Mouse (Mus musculus) heart, embryonic 11.5 days (tissue): Measurements from ENCODE around the gene Armcx3. TPM values are rescaled to one million over a fixed set of nuclear protein-coding genes. Genes with fewer than 3 reads are reported as not detected.
"Not testable (repeated sequence)": the region's sequence is repeated elsewhere in the genome, so short reads cannot be mapped to it uniquely, and the experiment has no call there.

Experiments used
- ATAC-seq: fragments of 200-750 bp; cut with Nextera tagmentation; replicated peaks from 2 replicates; pipeline ENCODE4 v1.8.0; 2017; ENCODE audit warnings: moderate library complexity; ENCODE audit not compliant: insufficient number of reproducible peaks, low FRiP score, low TSS enrichment
- H3K27ac ChIP-seq: fragments of 300-500 bp; sonication (generic); 2 replicates; pipeline ENCODE4 v1.5.1; 2014; ENCODE audit warnings: mild to moderate bottlenecking, low read depth, low read length
- H3K27me3 ChIP-seq: fragments of 300-500 bp; sonication (generic); 2 replicates; pipeline ENCODE4 v1.6.1; 2014; ENCODE audit warnings: mild to moderate bottlenecking, low read length, mixed read lengths; ENCODE audit not compliant: control insufficient read depth, insufficient read depth
- H3K36me3 ChIP-seq: fragments of 300-500 bp; sonication (generic); 2 replicates; pipeline ENCODE4 v1.6.1; 2014; ENCODE audit warnings: mild to moderate bottlenecking, low read length, moderate library complexity, mixed read lengths; ENCODE audit not compliant: control insufficient read depth, insufficient read depth
- H3K4me1 ChIP-seq: fragments of 300-500 bp; sonication (generic); 2 replicates; pipeline ENCODE4 v1.6.1; 2014; ENCODE audit warnings: low read length; ENCODE audit not compliant: control insufficient read depth, insufficient read depth
- H3K4me2 ChIP-seq: fragments of 300-500 bp; sonication (generic); 2 replicates; pipeline ENCODE4 v1.6.1; 2014; ENCODE audit warnings: mild to moderate bottlenecking, moderate library complexity
- H3K4me3 ChIP-seq: fragments of 300-500 bp; sonication (generic); 2 replicates; pipeline ENCODE4 v1.5.1; 2014; ENCODE audit warnings: low read depth, low read length
- H3K9ac ChIP-seq: fragments of 300-500 bp; sonication (generic); 2 replicates; pipeline ENCODE4 v1.6.1; 2014; ENCODE audit warnings: mild to moderate bottlenecking, low read depth, low read length, moderate library complexity
- H3K9me3 ChIP-seq: fragments of 300-500 bp; sonication (generic); replicated peaks from 2 replicates; pipeline ENCODE4 v1.6.1; 2016; ENCODE audit warnings: low read length; ENCODE audit not compliant: control insufficient read depth
- WGBS: fragments of 180-500 bp; shearing (Covaris S2); extraction: QIAGEN DNeasy Blood & Tissue Kit; methylation state at CpG from one replicate; pipeline ENCODE4 v1.1.7; 2014; ENCODE audit not compliant: insufficient replicate concordance; 5-methylcytosine and 5-hydroxymethylcytosine counted together
- polyA plus RNA-seq: library from polyadenylated mRNA; unstranded; fragments of >200 nt; fragmentation: Nextera tagmentation; extraction: Ambion mirVana; gene quantifications from 2 replicates; pipeline ENCODE4 v1.2.1, GENCODE M21; 2014

The Armcx3 gene
- polyA plus RNA-seq, 1 experiment from 2014 or later, result 82.0 TPM

DNA sequence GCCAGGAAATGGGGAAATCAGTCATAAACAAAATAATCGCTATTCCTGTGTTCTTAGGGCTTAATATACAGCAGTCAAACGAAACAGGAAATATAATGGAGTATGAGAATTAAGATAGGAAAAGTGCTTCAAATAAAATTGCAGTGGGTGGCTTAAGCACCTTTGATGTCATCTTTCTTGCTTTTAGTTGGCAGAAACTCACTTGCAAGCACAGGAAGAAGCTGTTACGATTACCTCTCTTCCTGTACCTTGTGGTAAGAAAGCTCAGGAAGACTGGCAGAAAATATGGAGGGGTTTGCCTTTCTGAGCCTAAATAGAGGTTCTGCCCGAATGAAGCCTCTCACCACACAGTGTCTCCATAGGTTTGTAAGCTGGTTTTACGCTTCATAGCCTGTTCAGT lies 14.5 kb upstream of the Armcx3 start:
- 69% methylated on average over 5 of the region's 5 CpGs for WGBS
- no peaks in the 10 kb centered on the region for H3K9me3 ChIP-seq
- ATAC-seq, result no peak
- no peak overlapping the region for H3K9ac ChIP-seq
- H3K4me2 ChIP-seq, result no peak overlapping the region
- H3K27me3 ChIP-seq, result no peaks in the 10 kb centered on the region
- H3K4me1 ChIP-seq, result no peaks in the 10 kb centered on the region
- H3K27ac ChIP-seq, result no peak overlapping the region
- no peak overlapping the region for H3K4me3 ChIP-seq
- no peaks in the 10 kb centered on the region for H3K36me3 ChIP-seq

DNA sequence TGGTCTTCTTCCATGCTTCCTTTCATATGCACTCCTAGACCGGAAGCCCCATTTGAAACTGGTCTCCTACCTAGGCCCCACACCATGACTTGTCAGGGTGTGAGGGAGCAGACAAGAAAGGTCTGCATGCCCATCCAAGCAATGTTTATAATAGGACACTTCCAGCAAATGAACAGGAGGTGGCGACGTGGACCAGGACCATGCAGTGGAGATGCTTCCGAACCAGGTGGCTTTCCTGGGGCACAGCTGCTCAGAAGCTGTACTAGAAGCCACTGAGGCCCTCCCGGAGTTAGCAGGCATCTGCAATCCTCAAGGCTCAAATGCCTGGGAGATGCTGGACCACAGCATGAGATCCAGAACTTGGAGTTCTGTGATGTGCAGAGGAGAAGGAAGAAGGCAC lies 9.9 kb upstream of the Armcx3 start:
- WGBS, result 23% methylated on average over 5 of the region's 5 CpGs
- H3K27me3 ChIP-seq, result peaks cover 3% of the 10 kb centered on the region; the same call in 1 of the 2 replicates
- ATAC-seq, result no peak

DNA sequence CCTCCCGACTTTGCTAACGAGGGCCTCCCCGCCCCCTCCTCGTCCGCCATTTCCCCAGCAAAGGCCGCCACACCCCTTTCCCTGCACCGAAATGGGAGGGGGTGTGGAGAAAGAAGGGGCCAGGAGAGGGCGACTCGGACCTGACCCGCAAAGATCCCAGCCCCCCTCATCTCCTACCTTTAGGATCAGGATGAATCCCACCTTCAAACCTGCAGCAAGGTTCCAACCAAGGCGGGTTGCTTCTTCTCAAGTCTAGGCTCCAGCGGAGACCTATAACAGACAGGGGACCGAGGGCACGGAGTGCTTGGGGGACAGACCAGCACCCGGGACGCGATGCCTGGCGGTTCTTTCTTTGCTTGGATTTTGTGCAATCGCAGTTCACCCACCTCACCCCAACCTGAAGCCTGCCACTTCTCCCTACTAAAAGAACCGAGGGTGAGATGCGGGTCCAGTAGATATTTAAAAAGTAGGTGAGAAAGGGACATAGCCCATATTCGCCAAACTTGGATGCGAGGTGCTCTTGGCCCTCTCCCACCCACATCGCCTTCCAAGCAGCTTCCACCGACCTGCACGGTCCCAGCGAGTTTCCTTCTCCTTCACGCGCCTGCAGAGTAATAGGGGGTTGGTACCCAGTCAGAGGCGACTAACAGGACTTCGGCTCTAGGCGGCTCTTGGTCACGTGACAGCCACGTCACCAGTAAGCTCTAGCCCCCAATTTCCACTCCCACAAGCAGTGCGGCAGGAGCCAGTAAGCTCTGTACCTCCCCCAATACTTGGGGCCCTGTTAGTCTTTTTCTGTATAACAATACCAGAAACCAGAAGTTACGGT lies 5.4 kb upstream of the Armcx3 start, which contains the start of gene Armcx6:
Gene Armcx6 (minus strand): TSS at position 654 of the 829 bp plus-strand sequence.
- peak; percentile 89 for ATAC-seq
- no peaks in the 10 kb centered on the region for H3K36me3 ChIP-seq
- peak within 1 kb of the TSS; percentile 57 for H3K4me3 ChIP-seq
- H3K27ac ChIP-seq, result peak within 1 kb of the TSS; percentile 77
- H3K4me2 ChIP-seq, result peak within 1 kb of the TSS; percentile 68
- WGBS, result 17% methylated on average over 36 of the region's 36 CpGs
- peak within 1 kb of the TSS; percentile 69 for H3K9ac ChIP-seq
- no peaks in the 10 kb centered on the region for H3K9me3 ChIP-seq
- peaks cover 3% of the 10 kb centered on the region; the same call in 1 of the 2 replicates for H3K27me3 ChIP-seq
- no peaks in the 10 kb centered on the region for H3K4me1 ChIP-seq

More for the DNA sequence above, 9.9 kb upstream of the Armcx3 start:
- Histone ChIP-seq H3K9me3 (no peaks in the 10 kb centered on the region), H3K9ac (no peak overlapping the region), H3K36me3 (no peaks in the 10 kb centered on the region), H3K4me2 (no peak overlapping the region), H3K27ac (no peak overlapping the region), H3K4me1 (no peaks in the 10 kb centered on the region), H3K4me3 (no peak overlapping the region)

DNA sequence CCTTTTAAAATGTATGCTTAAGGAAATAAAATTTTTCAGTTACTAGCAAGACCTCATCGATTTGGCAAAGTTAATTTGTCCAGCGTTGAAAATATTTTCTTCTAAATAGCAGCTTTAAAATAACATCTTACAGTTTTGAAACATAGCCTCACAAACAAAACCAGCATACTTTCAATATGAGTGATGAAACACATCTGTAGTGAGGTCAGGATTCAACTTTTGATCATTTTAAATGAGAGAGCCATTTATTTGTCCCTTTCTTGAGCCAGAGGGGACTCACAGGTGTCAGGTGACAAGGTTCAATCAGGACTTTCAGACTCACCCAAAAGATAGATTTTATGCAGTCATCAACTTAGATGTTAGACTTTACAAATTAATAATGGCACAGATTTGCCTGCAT lies 4.5 kb upstream of the Armcx3 start:
- WGBS, result 47% methylated on average over 2 of the region's 2 CpGs
- Histone ChIP-seq H3K4me2 (no peak overlapping the region), H3K27ac (peak overlapping the region; percentile 57), H3K9ac (no peak overlapping the region), H3K36me3 (no peaks in the 10 kb centered on the region), H3K27me3 (peaks cover 3% of the 10 kb centered on the region; the same call in 1 of the 2 replicates), H3K4me3 (no peak overlapping the region), H3K9me3 (no peaks in the 10 kb centered on the region), H3K4me1 (no peaks in the 10 kb centered on the region)
- ATAC-seq, result no peak

DNA sequence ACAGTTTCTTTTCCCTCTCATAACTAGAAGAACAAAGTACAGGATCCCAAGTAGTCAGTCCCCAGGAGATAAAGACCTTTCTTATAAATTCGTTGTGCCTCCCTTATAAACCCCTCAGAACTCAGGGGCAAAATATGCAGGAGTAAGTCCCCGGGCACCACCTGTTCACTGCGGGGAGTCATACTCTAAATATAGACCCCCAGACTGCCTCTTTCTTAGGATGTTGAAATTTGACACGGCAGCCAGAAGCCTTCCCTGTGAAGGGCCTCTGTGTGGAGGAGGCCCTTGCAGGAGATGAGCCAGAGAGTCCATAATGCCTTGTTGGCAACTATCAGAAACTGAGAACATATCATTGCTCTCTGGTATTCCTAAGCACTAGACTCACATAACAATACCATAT lies 3.8 kb upstream of the Armcx3 start:
- no peak for ATAC-seq
- peak overlapping the region; percentile 57 for H3K27ac ChIP-seq
- H3K4me1 ChIP-seq, result no peaks in the 10 kb centered on the region
- no peaks in the 10 kb centered on the region for H3K36me3 ChIP-seq
- no peaks in the 10 kb centered on the region for H3K9me3 ChIP-seq
- 21% methylated on average over 4 of the region's 4 CpGs for WGBS
- peaks cover 3% of the 10 kb centered on the region; the same call in 1 of the 2 replicates for H3K27me3 ChIP-seq
- peak overlapping the region; percentile 8; the same call in 1 of the 2 replicates for H3K4me2 ChIP-seq
- no peak overlapping the region for H3K4me3 ChIP-seq
- 0 out of 2 replicates have a peak overlapping the region, but pooled peaks have one; percentile 28 for H3K9ac ChIP-seq

DNA sequence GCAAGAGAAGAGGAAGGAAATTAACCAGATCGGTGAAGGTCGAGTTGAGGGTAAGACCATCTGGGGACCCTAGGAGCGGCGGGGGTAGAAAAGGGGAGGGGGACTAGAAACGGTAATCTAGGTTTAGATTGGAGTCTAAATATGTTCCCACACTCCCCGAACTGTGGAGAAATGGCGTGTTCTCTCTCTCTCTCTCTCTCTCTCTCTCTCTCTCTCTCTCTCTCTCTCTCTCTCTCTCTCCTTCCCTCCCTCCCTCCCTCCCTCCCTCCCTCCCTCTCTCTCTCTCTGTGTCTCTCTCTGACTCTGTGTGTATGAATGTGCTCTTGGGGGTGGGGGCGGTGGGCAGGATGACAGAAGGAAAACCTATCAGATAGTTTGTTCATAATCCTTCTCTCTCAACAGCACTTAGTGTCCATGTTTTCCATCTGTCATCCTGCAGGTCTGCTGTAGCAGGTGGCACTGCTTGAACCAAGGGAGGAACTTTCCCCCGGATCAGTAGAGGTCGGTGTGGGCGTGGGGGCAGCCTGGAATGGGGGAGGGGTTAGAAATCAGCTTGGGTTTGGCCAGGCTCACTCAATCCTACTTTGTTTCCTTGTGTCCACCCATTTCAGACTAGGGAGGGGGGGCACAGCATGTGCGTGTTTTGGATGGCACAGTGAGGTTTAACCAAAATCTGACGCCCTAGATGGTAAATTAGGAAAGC lies 1.0 kb downstream of the Armcx3 start:
- H3K4me1 ChIP-seq, result peaks cover 6% of the 10 kb centered on the region; the same call in 1 of the 2 replicates
- ATAC-seq, result 0 out of 2 replicates have a peak, but pooled peaks have one; percentile 32
- H3K27ac ChIP-seq, result peak overlapping the region; percentile 86; the same call in 1 of the 2 replicates

DNA sequence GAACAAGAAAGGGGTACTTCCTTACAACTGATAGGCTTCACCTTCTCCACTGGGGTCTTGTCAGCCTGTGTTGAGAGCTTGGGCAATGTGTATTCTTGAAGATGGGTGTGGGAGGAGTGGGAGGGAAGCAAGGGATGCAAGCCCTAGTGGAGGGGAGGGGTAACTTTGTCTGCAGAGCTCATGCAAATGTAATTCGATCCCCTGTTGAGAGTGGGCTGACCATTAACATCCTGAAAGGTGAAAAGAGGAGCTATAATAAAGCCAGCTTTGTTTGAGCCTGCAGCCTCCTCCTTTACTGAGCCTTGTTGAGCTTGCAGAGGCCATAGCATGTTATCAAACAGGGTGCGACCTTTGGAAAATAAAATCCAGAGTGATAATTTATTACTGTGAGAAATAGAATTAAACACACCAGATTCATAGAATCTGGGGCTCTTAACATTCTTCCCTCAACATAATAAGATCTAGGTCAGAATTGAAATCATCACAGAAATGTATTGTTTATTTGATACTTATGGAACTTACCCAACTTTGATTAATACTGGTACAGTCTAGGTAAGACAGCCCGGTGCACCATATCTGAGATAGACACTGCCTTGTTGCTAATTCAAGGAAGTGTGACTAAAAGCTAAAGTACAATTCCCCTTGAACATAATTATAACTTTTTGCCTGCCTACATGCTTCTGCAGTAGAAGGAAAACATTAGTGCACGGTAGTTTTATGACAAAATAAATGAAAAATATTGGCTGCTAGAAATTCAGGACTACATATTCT lies 7.2 kb downstream of the Armcx3 start:
- 48% methylated on average over 3 of the region's 4 CpGs for WGBS
- H3K4me3 ChIP-seq, H3K9me3 ChIP-seq, H3K9ac ChIP-seq, H3K27me3 ChIP-seq, H3K4me2 ChIP-seq, H3K36me3 ChIP-seq, ATAC-seq, H3K27ac ChIP-seq, H3K4me1 ChIP-seq: not testable (repeated sequence)

More for the DNA sequence above, 1.0 kb downstream of the Armcx3 start:
- Histone ChIP-seq H3K4me2 (peak overlapping the region; percentile 61), H3K4me3 (peak overlapping the region; percentile 63), H3K9ac (peak overlapping the region; percentile 81), H3K9me3 (no peaks in the 10 kb centered on the region), H3K36me3 (no peaks in the 10 kb centered on the region), H3K27me3 (no peaks in the 10 kb centered on the region)
- 19% methylated on average over 13 of the region's 13 CpGs for WGBS

DNA sequence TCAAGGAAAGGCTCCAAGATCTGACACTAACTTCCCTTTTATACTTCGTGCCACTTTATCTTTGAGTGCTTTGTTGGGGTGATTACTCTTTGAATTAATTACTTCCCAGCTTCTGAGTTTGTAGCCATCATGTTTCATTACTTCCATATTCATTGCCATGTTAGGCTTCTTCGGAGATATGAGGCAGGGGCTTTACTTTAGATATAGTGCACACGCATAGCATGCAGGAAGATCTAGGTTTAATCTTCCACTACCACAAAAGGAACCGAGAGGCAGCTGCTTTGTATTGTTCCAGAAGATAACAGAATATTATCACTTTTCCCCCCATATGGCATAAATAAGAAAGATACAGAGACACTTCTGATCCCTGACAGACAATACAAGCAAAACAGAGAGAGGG lies 31.3 kb downstream of the Armcx3 start:
- Histone ChIP-seq H3K27me3 (no peaks in the 10 kb centered on the region), H3K9ac (no peak overlapping the region), H3K27ac (no peak overlapping the region), H3K36me3 (no peaks in the 10 kb centered on the region), H3K9me3 (no peaks in the 10 kb centered on the region), H3K4me2 (no peak overlapping the region), H3K4me3 (no peak overlapping the region), H3K4me1 (no peaks in the 10 kb centered on the region)
- WGBS, result 51% methylated on average over 4 of the region's 4 CpGs
- no peak for ATAC-seq
